Mouse (Mus musculus): Measurements from ENCODE around the gene Vwa1.

- TF ChIP-seq CTCF (IDR thresholded peaks at IDR 0.05) (no peak), EP300 (IDR thresholded peaks at IDR 0.05) (no peak)
Measured at GRCm38 (mm10) chr4:155771706-155772105, 2.8 kb downstream of the Vwa1 start.
